Mouse (Mus musculus): ENCODE data around the gene Fhit. TPM values are rescaled to one million over a fixed set of nuclear protein-coding genes. Genes with fewer than 3 reads are reported as not detected.

Gene Fhit
- polyA plus RNA-seq, 1 experiment from 2014 or later = 3.3 TPM

DNA sequence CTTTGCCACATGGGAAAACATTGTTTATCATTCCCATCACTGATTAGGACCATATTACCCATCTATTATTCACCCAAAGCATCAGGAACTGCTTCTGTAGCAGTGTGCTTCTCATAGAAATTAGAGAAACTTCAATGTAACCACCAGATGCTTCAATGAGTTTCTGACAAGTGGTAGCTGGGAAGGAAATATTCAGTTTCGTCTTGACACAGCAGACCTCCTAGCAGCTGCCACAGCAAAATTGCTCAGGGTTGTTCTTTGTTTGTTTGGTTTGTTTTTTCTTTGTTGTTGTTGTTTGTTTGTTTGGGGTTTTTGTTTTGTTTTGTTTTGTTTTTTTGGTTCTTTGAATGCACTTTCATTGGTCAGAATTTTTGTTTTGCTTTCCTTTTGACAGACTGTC is 798.5 kb downstream of the Fhit start:
- Histone ChIP-seq H3K36me3 (replicated peaks) (no peaks in the 10 kb centered on the region), H3K4me1 (no peaks in the 10 kb centered on the region), H3K27ac (replicated peaks) (no peak overlapping the region), H3K4me3 (no peak overlapping the region), H3K27me3 (replicated peaks; ENCODE audit: low read depth, poor library complexity, severe bottlenecking) (no peaks in the 10 kb centered on the region), H3K9me3 (no peaks in the 10 kb centered on the region)
- DNase-seq (ENCODE audit: low spot score) = no peak
- WGBS = 81% methylated on average over 1 of the region's 1 CpGs

DNA sequence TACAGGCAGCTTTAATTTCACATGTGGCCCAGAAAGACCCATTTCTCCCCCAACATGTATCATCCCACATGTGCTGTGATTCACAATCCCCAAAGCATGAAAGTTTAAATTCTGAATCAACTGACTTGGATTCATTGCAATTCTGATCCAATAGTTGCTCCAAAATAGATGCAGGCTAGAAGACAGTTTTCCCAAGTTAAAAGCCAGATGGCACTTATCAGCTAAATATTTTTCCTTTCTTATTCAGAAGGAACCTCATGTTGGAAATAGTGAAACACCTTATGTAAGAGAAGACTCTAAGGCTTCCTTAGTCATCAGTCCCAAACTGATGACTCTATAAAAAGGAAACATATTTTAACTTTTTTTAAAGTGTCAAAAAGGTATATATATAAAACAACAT is 815.9 kb downstream of the Fhit start:
- Histone ChIP-seq H3K4me1 (no peaks in the 10 kb centered on the region), H3K27ac (replicated peaks) (no peak overlapping the region), H3K36me3 (replicated peaks) (no peaks in the 10 kb centered on the region), H3K4me3 (no peak overlapping the region), H3K9me3 (no peaks in the 10 kb centered on the region), H3K27me3 (replicated peaks; ENCODE audit: low read depth, poor library complexity, severe bottlenecking) (no peaks in the 10 kb centered on the region)
- no peak for DNase-seq (ENCODE audit: low spot score)

DNA sequence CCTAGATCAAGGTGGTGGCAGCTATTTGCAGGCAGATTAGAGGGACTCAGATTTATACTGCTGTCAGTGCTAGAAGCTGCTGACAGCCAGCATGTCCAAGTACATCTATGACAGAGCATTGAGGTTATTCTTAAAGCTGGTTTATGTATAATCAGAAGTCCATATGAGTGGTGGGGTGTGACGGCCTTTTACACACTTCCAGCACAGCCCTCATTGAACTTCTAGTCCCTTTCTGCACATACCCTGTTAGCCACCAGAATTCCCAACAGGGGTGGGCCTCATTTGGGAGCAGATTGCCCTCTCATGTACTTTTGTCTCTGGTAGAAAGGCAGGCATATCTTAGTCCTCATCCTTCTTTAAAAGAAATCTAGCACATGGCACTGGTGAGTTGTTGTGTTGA is 817.8 kb downstream of the Fhit start:
- DNase-seq (ENCODE audit: low spot score) = no peak
- H3K9me3 ChIP-seq = no peaks in the 10 kb centered on the region

DNA sequence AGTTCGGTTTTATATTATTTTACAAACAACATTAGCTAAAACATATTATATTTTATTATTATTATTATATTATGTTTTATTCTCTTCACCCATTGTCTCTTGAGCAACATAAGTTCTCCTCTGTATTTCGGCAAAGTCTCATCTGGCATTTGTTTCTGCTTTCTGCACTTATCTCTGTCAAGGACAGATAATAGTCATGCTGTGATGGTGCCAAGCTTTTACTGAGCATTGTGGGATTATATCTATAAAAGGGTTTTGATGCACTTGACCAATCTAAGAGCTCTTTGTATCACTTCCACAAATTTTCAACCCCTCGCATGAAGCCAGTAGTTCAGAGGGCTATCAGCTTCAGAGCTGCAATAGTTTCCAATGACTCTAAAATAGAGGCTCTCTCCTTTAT is 845.1 kb downstream of the Fhit start:
- H3K4me1 ChIP-seq = no peaks in the 10 kb centered on the region
- DNase-seq (ENCODE audit: low spot score) = no peak
- H3K27me3 ChIP-seq (replicated peaks; ENCODE audit: low read depth, poor library complexity, severe bottlenecking) = no peaks in the 10 kb centered on the region
- no peak overlapping the region for H3K4me3 ChIP-seq
- WGBS = 91% methylated on average over 3 of the region's 3 CpGs
- no peaks in the 10 kb centered on the region for H3K36me3 ChIP-seq (replicated peaks)
- no peaks in the 10 kb centered on the region for H3K9me3 ChIP-seq
- no peak overlapping the region for H3K27ac ChIP-seq (replicated peaks)

More for the DNA sequence above, 817.8 kb downstream of the Fhit start:
- H3K36me3 ChIP-seq (replicated peaks) = no peaks in the 10 kb centered on the region
- no peak overlapping the region for H3K27ac ChIP-seq (replicated peaks)
- H3K4me3 ChIP-seq = no peak overlapping the region
- H3K27me3 ChIP-seq (replicated peaks; ENCODE audit: low read depth, poor library complexity, severe bottlenecking) = no peaks in the 10 kb centered on the region
- H3K4me1 ChIP-seq = no peaks in the 10 kb centered on the region
- 85% methylated on average over 1 of the region's 1 CpGs for WGBS

- WGBS = 93% methylated on average over 1 of the region's 1 CpGs
- Histone ChIP-seq H3K27me3 (replicated peaks; ENCODE audit: low read depth, poor library complexity, severe bottlenecking) (no peaks in the 10 kb centered on the region), H3K9me3 (no peaks in the 10 kb centered on the region), H3K4me1 (no peaks in the 10 kb centered on the region), H3K36me3 (replicated peaks) (no peaks in the 10 kb centered on the region), H3K4me3 (no peak overlapping the region), H3K27ac (replicated peaks) (no peak overlapping the region)
- DNase-seq (ENCODE audit: low spot score) = no peak
Measured at GRCm38 (mm10) chr14:10312190-10312589, 849.6 kb downstream of the Fhit start.

DNA sequence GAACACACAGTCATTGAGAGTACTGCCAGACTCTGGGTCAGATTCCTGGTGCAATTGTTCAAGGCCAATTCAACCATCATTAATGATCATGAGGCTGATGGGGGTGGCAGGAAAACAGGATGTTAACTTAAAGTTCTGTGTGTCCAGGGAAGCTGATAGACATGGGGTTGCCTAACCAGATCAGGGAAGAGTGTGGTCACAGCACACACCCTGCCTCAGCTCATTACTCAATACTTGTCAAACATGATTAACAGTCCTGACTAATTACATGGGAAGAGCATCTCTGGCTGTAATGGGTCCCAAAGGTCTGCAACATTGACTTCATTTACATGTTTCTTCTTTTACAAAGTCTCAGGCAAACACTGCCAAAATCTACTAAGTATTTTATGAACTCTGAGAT is 856.5 kb downstream of the Fhit start:
- no peaks in the 10 kb centered on the region for H3K36me3 ChIP-seq (replicated peaks)
- H3K9me3 ChIP-seq = no peaks in the 10 kb centered on the region
- no peak overlapping the region for H3K4me3 ChIP-seq
- H3K27ac ChIP-seq (replicated peaks) = no peak overlapping the region
- DNase-seq (ENCODE audit: low spot score) = no peak
- no peaks in the 10 kb centered on the region for H3K4me1 ChIP-seq
- no peaks in the 10 kb centered on the region for H3K27me3 ChIP-seq (replicated peaks; ENCODE audit: low read depth, poor library complexity, severe bottlenecking)

GRCm38 (mm10) chr14:10301497-10301896 is 860.3 kb downstream of the Fhit start:
- Histone ChIP-seq H3K27me3 (replicated peaks; ENCODE audit: low read depth, poor library complexity, severe bottlenecking) (no peaks in the 10 kb centered on the region), H3K27ac (replicated peaks) (no peak overlapping the region), H3K4me1 (no peaks in the 10 kb centered on the region), H3K4me3 (no peak overlapping the region), H3K9me3 (no peaks in the 10 kb centered on the region), H3K36me3 (replicated peaks) (no peaks in the 10 kb centered on the region)
- 51% methylated on average over 1 of the region's 1 CpGs for WGBS
- DNase-seq (ENCODE audit: low spot score) = no peak

DNA sequence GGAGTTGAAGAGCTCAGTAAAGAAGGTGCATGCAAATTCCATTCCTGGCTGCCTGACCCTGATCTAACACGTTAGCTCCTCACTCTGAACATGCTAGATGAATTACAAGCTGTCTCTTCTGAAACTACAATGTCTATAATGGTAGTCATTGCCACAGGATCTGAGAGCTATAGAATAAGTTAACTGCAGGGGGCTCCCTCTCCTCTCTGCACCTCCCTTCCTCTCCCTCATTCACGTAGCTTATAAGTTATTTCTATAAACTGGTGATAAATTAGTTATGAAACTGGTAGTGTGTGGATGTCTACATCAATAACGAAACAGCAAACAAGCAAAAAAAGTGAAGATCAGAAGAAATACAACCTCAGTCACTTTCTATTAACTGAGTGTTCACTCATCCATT is 860.9 kb downstream of the Fhit start:
- H3K27me3 ChIP-seq (replicated peaks; ENCODE audit: low read depth, poor library complexity, severe bottlenecking) = no peaks in the 10 kb centered on the region
- no peak for DNase-seq (ENCODE audit: low spot score)
- H3K36me3 ChIP-seq (replicated peaks) = no peaks in the 10 kb centered on the region
- no peaks in the 10 kb centered on the region for H3K9me3 ChIP-seq
- H3K27ac ChIP-seq (replicated peaks) = no peak overlapping the region
- no peak overlapping the region for H3K4me3 ChIP-seq
- WGBS = 76% methylated on average over 3 of the region's 3 CpGs
- no peaks in the 10 kb centered on the region for H3K4me1 ChIP-seq

DNA sequence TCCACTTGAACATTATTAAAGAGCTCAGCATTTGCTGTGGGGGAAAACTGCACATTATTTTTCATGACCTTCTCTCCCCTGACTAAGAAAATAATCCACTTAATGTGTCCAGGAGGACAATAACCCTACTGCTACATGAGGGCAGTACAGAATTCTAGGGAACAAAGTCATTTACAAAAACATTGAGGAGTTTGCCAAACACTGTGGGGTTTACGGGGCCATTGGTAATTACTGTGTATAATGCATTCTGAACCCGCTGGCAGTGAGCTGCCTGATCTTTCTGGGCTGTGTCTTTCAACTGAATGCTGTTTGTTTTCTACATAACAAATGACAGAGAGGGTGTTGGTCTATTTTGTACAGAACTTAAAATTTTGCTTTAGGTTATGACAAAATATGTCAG is 862.8 kb downstream of the Fhit start:
- no peaks in the 10 kb centered on the region for H3K27me3 ChIP-seq (replicated peaks; ENCODE audit: low read depth, poor library complexity, severe bottlenecking)
- DNase-seq (ENCODE audit: low spot score) = no peak
- 75% methylated on average over 2 of the region's 2 CpGs for WGBS
- no peak overlapping the region for H3K4me3 ChIP-seq
- no peaks in the 10 kb centered on the region for H3K36me3 ChIP-seq (replicated peaks)
- no peaks in the 10 kb centered on the region for H3K4me1 ChIP-seq
- no peak overlapping the region for H3K27ac ChIP-seq (replicated peaks)
- no peaks in the 10 kb centered on the region for H3K9me3 ChIP-seq

GRCm38 (mm10) chr14:10289043-10289442 is 872.8 kb downstream of the Fhit start:
- Histone ChIP-seq H3K27me3 (replicated peaks; ENCODE audit: low read depth, poor library complexity, severe bottlenecking) (no peaks in the 10 kb centered on the region), H3K36me3 (replicated peaks) (no peaks in the 10 kb centered on the region), H3K9me3 (no peaks in the 10 kb centered on the region), H3K4me1 (peaks cover 9% of the 10 kb centered on the region; the same call in 1 of the 2 replicates), H3K4me3 (no peak overlapping the region), H3K27ac (replicated peaks) (no peak overlapping the region)
- 86% methylated on average over 5 of the region's 5 CpGs for WGBS
- DNase-seq (ENCODE audit: low spot score) = no peak

GRCm38 (mm10) chr14:10286027-10286426 is 875.8 kb downstream of the Fhit start:
- WGBS = 72% methylated on average over 6 of the region's 6 CpGs
- H3K27ac ChIP-seq (replicated peaks) = no peak overlapping the region
- DNase-seq (ENCODE audit: low spot score) = no peak
- no peak overlapping the region for H3K4me3 ChIP-seq
- no peaks in the 10 kb centered on the region for H3K36me3 ChIP-seq (replicated peaks)
- no peaks in the 10 kb centered on the region for H3K9me3 ChIP-seq
- peaks cover 9% of the 10 kb centered on the region; the same call in 1 of the 2 replicates for H3K4me1 ChIP-seq
- H3K27me3 ChIP-seq (replicated peaks; ENCODE audit: low read depth, poor library complexity, severe bottlenecking) = no peaks in the 10 kb centered on the region

DNA sequence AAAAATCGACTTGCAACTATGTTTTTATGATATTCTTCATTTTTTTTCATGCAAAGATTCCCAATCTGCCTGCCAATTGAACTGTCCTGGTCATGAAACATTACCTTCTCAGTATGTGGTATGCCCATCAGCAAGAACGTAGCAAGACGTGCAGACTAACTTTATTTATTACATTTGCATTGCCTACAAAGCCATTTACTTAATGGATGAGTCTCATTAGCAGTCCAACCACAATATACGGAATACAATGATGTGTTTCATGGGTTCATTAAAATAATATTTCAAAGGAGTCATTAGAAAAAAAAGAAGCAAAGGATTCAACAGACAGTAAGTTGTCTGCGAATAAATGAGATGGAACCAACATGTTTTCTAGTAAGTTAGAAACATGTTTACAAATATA is 933.1 kb downstream of the Fhit start:
- no peak overlapping the region for H3K4me3 ChIP-seq
- no peaks in the 10 kb centered on the region for H3K9me3 ChIP-seq
- 83% methylated on average over 5 of the region's 5 CpGs for WGBS
- no peak for DNase-seq (ENCODE audit: low spot score)
- H3K27me3 ChIP-seq (replicated peaks; ENCODE audit: low read depth, poor library complexity, severe bottlenecking) = no peaks in the 10 kb centered on the region
- H3K27ac ChIP-seq (replicated peaks) = no peak overlapping the region
- H3K4me1 ChIP-seq = no peaks in the 10 kb centered on the region
- H3K36me3 ChIP-seq (replicated peaks) = no peaks in the 10 kb centered on the region

DNA sequence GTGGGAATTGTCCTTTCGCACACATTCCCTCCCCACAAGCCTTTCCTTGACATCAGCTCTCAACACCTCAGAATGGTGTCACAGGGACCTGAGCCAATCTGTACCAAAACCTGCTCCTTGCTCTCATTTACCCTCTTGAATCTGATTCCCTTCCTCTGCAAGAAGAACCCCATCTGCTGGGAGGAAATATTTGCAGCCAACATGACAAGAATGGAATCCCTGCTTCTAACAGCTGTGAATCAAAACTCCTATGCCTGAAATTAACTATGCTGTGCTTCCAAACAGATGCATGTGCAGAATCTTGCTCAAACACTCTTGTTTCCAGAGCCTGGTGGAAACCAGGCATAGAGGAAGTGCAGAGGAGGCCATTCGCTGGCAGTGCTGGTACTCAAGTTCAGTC is 940.0 kb downstream of the Fhit start:
- H3K36me3 ChIP-seq (replicated peaks) = no peaks in the 10 kb centered on the region
- WGBS = 86% methylated on average over 2 of the region's 2 CpGs

GRCm38 (mm10) chr14:10213216-10213615 is 948.6 kb downstream of the Fhit start:
- no peaks in the 10 kb centered on the region for H3K36me3 ChIP-seq (replicated peaks)
- no peak for DNase-seq (ENCODE audit: low spot score)
- no peak overlapping the region for H3K4me3 ChIP-seq
- H3K9me3 ChIP-seq = no peaks in the 10 kb centered on the region
- no peaks in the 10 kb centered on the region for H3K27me3 ChIP-seq (replicated peaks; ENCODE audit: low read depth, poor library complexity, severe bottlenecking)
- no peak overlapping the region for H3K27ac ChIP-seq (replicated peaks)
- WGBS = 65% methylated on average over 4 of the region's 4 CpGs
- H3K4me1 ChIP-seq = peaks cover 8% of the 10 kb centered on the region

More for the DNA sequence above, 940.0 kb downstream of the Fhit start:
- no peak overlapping the region for H3K27ac ChIP-seq (replicated peaks)
- no peaks in the 10 kb centered on the region for H3K4me1 ChIP-seq
- no peaks in the 10 kb centered on the region for H3K9me3 ChIP-seq
- no peak overlapping the region for H3K4me3 ChIP-seq
- H3K27me3 ChIP-seq (replicated peaks; ENCODE audit: low read depth, poor library complexity, severe bottlenecking) = no peaks in the 10 kb centered on the region
- no peak for DNase-seq (ENCODE audit: low spot score)
